Mouse (Mus musculus) neural tube, embryonic 12.5 days (tissue): ENCODE measurements around the gene Gas2. TPM values are rescaled to one million over a fixed set of nuclear protein-coding genes. Genes with fewer than 3 reads are reported as not detected.

Experiments used
- ATAC-seq: fragments of 200-750 bp; cut with Nextera tagmentation; 2 replicates; pipeline ENCODE4 v1.8.0; 2017; ENCODE audit warnings: low read depth, mild to moderate bottlenecking, moderate TSS enrichment, moderate library complexity; ENCODE audit not compliant: low FRiP score
- H3K27ac ChIP-seq: fragments of 300-500 bp; sonication (generic); 2 replicates; pipeline ENCODE4 v1.5.1; 2016
- H3K27me3 ChIP-seq: fragments of 300-500 bp; sonication (generic); replicated peaks from 2 replicates; pipeline ENCODE4 v1.6.1; 2016; ENCODE audit warnings: mild to moderate bottlenecking
- H3K36me3 ChIP-seq: fragments of 300-500 bp; sonication (generic); 2 replicates; pipeline ENCODE4 v1.6.1; 2016; ENCODE audit warnings: mild to moderate bottlenecking
- H3K4me1 ChIP-seq: fragments of 300-500 bp; sonication (generic); 2 replicates; pipeline ENCODE4 v1.6.1; 2016
- H3K4me2 ChIP-seq: fragments of 300-500 bp; sonication (generic); replicated peaks from 2 replicates; pipeline ENCODE4 v1.6.1; 2016; ENCODE audit warnings: mild to moderate bottlenecking
- H3K4me3 ChIP-seq: fragments of 300-500 bp; sonication (generic); 2 replicates; pipeline ENCODE4 v1.5.1; 2016
- H3K9ac ChIP-seq: fragments of 300-500 bp; sonication (generic); 2 replicates; pipeline ENCODE4 v1.6.1; 2016; ENCODE audit warnings: mild to moderate bottlenecking
- H3K9me3 ChIP-seq: fragments of 300-500 bp; sonication (generic); 2 replicates; pipeline ENCODE4 v1.6.1; 2016; ENCODE audit warnings: mild to moderate bottlenecking
- WGBS: fragments of 180-500 bp; shearing (Covaris S2); methylation state at CpG from one replicate; pipeline ENCODE4 v1.1.7; 2016; 5-methylcytosine and 5-hydroxymethylcytosine counted together
- polyA plus RNA-seq: library from polyadenylated mRNA; unstranded; fragments of >200 nt; fragmentation: Nextera tagmentation; extraction: Ambion mirVana; gene quantifications from 2 replicates; pipeline ENCODE4 v1.2.1, GENCODE M21; 2016

Gas2 gene
- polyA plus RNA-seq, 1 experiment from 2014 or later = 42.3 TPM

GRCm38 (mm10) chr7:52037600-52038582 is 176.1 kb downstream of the Gas2 start:
- WGBS = 51% methylated on average over 8 of the region's 8 CpGs
- no peak overlapping the region for H3K27ac ChIP-seq

More at GRCm38 (mm10) chr7:52037600-52038582, 176.1 kb downstream of the Gas2 start:
- no peak overlapping the region for H3K4me3 ChIP-seq
- no peaks in the 10 kb centered on the region for H3K9me3 ChIP-seq
- H3K36me3 ChIP-seq = no peaks in the 10 kb centered on the region
- no peak overlapping the region for H3K4me2 ChIP-seq
- no peak overlapping the region for H3K9ac ChIP-seq
- no peaks in the 10 kb centered on the region for H3K4me1 ChIP-seq
- no peaks in the 10 kb centered on the region for H3K27me3 ChIP-seq
- peak; percentile 33; the same call in 1 of the 2 replicates for ATAC-seq

Other genes with a start within 250 kb of the Gas2 start
- 49.9 and 52.7 TPM in 2 replicates for gene Slc17a6, start 240.0 kb upstream of the Gas2 start, polyA plus RNA-seq
- 15.6 and 18.8 TPM in 2 replicates for gene Fancf, start 252 bp downstream of the Gas2 start, polyA plus RNA-seq
- gene Svip, start 144.0 kb downstream of the Gas2 start, polyA plus RNA-seq = 23.5 and 24.3 TPM in 2 replicates
- gene 1700015G11Rik, start 153.7 kb downstream of the Gas2 start, polyA plus RNA-seq = not detected in 2 replicates